ENCODE assay signal across 17 mouse cellular contexts in genomic region chr6:54876782-54877181, GRCm38 (mm10).
A peak's percentile ranks its signal among the peaks of the same experiment; 100 is the strongest.
DNase-seq lines count a peak whose midpoint lies in the region; ATAC-seq and TF ChIP-seq lines count a peak whose summit lies in the region.
"Had no signal": no experiment of that assay in that cellular context is flagged by ENCODE, and none has a peak within 500 bp of the region (broad histone marks: within the 10 kb centered on the region; RNA-seq: fewer than 3 reads in every experiment).

No protein-coding gene starts in this region.

- peak; percentile 39; the same call in 1 of the 2 replicates for ATAC-seq in kidney, embryonic 16.5 days (ENCODE audit: low FRiP score, low TSS enrichment)
- ATAC-seq in heart, postnatal 0 days (ENCODE audit: insufficient read depth, low read depth), result peak; percentile 66
- ATAC-seq: hindbrain, postnatal 0 days had no signal

- no peak overlapping the region for H3K4me2 ChIP-seq in kidney, embryonic 16.5 days (replicated peaks; ENCODE audit: low read depth, low read length)
- no peak overlapping the region for H3K4me2 ChIP-seq in heart, postnatal 0 days (ENCODE audit: low read depth, low read length)
- H3K4me2 ChIP-seq: embryonic facial prominence, embryonic 12.5 days; liver, embryonic 15.5 days had no signal

- H3K36me3 ChIP-seq in kidney, embryonic 16.5 days (ENCODE audit: insufficient read depth, low read length), result no peaks in the 10 kb centered on the region
- H3K36me3 ChIP-seq in heart, postnatal 0 days (replicated peaks; ENCODE audit: control insufficient read depth, insufficient read depth, low read length), result no peaks in the 10 kb centered on the region
- H3K36me3 ChIP-seq: liver, embryonic 15.5 days had no signal

- DNase-seq in kidney, adult 11 months, result no peak
- peak; percentile 23 for DNase-seq in lung, postnatal 36 days
- DNase-seq in lung, postnatal 14 days, result no peak
- DNase-seq in heart, postnatal 0 days (ENCODE audit: low spot score), result peak; percentile 31
- peak; percentile 56 for DNase-seq in yolk sac, embryonic 10.5 days (ENCODE audit: low spot score)
- no peak for DNase-seq in adrenal gland, adult 2 months
- DNase-seq in gastrocnemius, postnatal 10 days, result no peak
- DNase-seq: adrenal gland, postnatal 36 days; cerebellum, postnatal 14 days; layer of hippocampus, postnatal 36 days; right cerebral cortex, postnatal 4 days had no signal

- 45% methylated on average over 5 of the region's 5 CpGs for WGBS in kidney, embryonic 16.5 days
- WGBS in heart, postnatal 0 days, result 14% methylated on average over 5 of the region's 5 CpGs

- no peak for TF ChIP-seq EP300 in heart, postnatal 0 days (IDR thresholded peaks at IDR 0.05; ENCODE audit: low read depth)

- H3K4me3 ChIP-seq in kidney, embryonic 16.5 days (ENCODE audit: low read length), result no peak overlapping the region
- no peak overlapping the region for H3K4me3 ChIP-seq in heart, postnatal 0 days (ENCODE audit: low read depth, low read length)
- H3K4me3 ChIP-seq: embryonic facial prominence, embryonic 12.5 days; limb, embryonic 10.5 days; liver, embryonic 15.5 days had no signal

- 0 out of 2 replicates have a peak, but pooled peaks cover 3% of the 10 kb centered on the region for H3K4me1 ChIP-seq in kidney, embryonic 16.5 days (ENCODE audit: insufficient read depth, low read length)
- H3K4me1 ChIP-seq in heart, postnatal 0 days (ENCODE audit: control insufficient read depth, insufficient read depth), result peaks cover 19% of the 10 kb centered on the region
- H3K4me1 ChIP-seq: embryonic facial prominence, embryonic 12.5 days; limb, embryonic 10.5 days had no signal

- no peaks in the 10 kb centered on the region for H3K9me3 ChIP-seq in kidney, embryonic 16.5 days (ENCODE audit: low read length)
- H3K9me3 ChIP-seq in heart, postnatal 0 days (replicated peaks; ENCODE audit: control insufficient read depth, low read length), result no peaks in the 10 kb centered on the region
- H3K9me3 ChIP-seq: embryonic facial prominence, embryonic 12.5 days; G1E; limb, embryonic 10.5 days; liver, embryonic 15.5 days had no signal

- no peaks in the 10 kb centered on the region for H3K27me3 ChIP-seq in kidney, embryonic 16.5 days (ENCODE audit: insufficient read depth, low read length)
- H3K27me3 ChIP-seq in heart, postnatal 0 days (ENCODE audit: control insufficient read depth, insufficient read depth, low read length), result no peaks in the 10 kb centered on the region
- H3K27me3 ChIP-seq: embryonic facial prominence, embryonic 12.5 days; liver, embryonic 15.5 days had no signal

- TF ChIP-seq CTCF in heart, postnatal 0 days (IDR thresholded peaks at IDR 0.05; ENCODE audit: low read depth), result no peak

- no peak overlapping the region for H3K27ac ChIP-seq in kidney, embryonic 16.5 days (ENCODE audit: low read length)
- no peak overlapping the region for H3K27ac ChIP-seq in heart, postnatal 0 days (ENCODE audit: low read depth)
- H3K27ac ChIP-seq: embryonic facial prominence, embryonic 12.5 days; hindbrain, postnatal 0 days; limb, embryonic 10.5 days; liver, embryonic 15.5 days had no signal

- no peak overlapping the region for H3K9ac ChIP-seq in kidney, embryonic 16.5 days (replicated peaks; ENCODE audit: low read length)
- no peak overlapping the region for H3K9ac ChIP-seq in heart, postnatal 0 days (replicated peaks; ENCODE audit: low read depth, low read length)
- H3K9ac ChIP-seq: embryonic facial prominence, embryonic 12.5 days; liver, embryonic 15.5 days had no signal

Comparison
In these comparisons a context has a peak if more than half of its experiments do, and no peak if none do; other contexts are left out.
1. DNase-seq: peak in lung, postnatal 36 days (single experiment), heart, postnatal 0 days (single experiment) and yolk sac, embryonic 10.5 days (single experiment); none in kidney, adult 11 months (single experiment), lung, postnatal 14 days (single experiment), adrenal gland, adult 2 months (single experiment) and gastrocnemius, postnatal 10 days (single experiment).